Mouse (Mus musculus): ENCODE data around the gene Prn.

- TF ChIP-seq CTCF (IDR thresholded peaks at IDR 0.05; ENCODE audit: insufficient read depth, low read length), result no peak
- TF ChIP-seq POLR2A (IDR thresholded peaks at IDR 0.05; ENCODE audit: borderline replicate concordance, extremely low read depth, low read depth, low read length), result no peak
These were observed 82.7 kb downstream of the Prn start for GRCm38 (mm10) chr2:131992487-131992886.

All from lung, adult 2 months (tissue).